Mouse (Mus musculus): ENCODE data around the gene Calcoco1. TPM values are rescaled to one million over a fixed set of nuclear protein-coding genes. Genes with fewer than 3 reads are reported as not detected.

Gene Calcoco1
- polyA plus RNA-seq, 1 experiment from 2014 or later: 12.8 TPM

- Histone ChIP-seq H3K4me1 (replicated peaks) (no peaks in the 10 kb centered on the region), H3K27ac (replicated peaks) (no peak overlapping the region), H3K9me3 (replicated peaks) (no peaks in the 10 kb centered on the region), H3K9ac (no peak overlapping the region), H3K36me3 (replicated peaks) (no peaks in the 10 kb centered on the region), H3K4me3 (replicated peaks) (no peak overlapping the region), H3K27me3 (peaks cover 57% of the 10 kb centered on the region), H3K4me2 (no peak overlapping the region)
- ATAC-seq (ENCODE audit: insufficient read depth): no peak
- 25% methylated on average over 4 of the region's 4 CpGs for WGBS (ENCODE audit: insufficient replicate concordance)
Observed at GRCm38 (mm10) chr15:102685791-102686190, 36.2 kb downstream of the Calcoco1 start.

- Histone ChIP-seq H3K27ac (replicated peaks) (no peak overlapping the region), H3K9ac (no peak overlapping the region), H3K36me3 (replicated peaks) (no peaks in the 10 kb centered on the region), H3K27me3 (peaks cover 48% of the 10 kb centered on the region), H3K4me2 (no peak overlapping the region), H3K4me3 (replicated peaks) (no peak overlapping the region), H3K9me3 (replicated peaks) (no peaks in the 10 kb centered on the region), H3K4me1 (replicated peaks) (no peaks in the 10 kb centered on the region)
- 15% methylated on average over 1 of the region's 1 CpGs for WGBS (ENCODE audit: insufficient replicate concordance)
- no peak for ATAC-seq (ENCODE audit: insufficient read depth)
Observed at GRCm38 (mm10) chr15:102683670-102684069, 38.3 kb downstream of the Calcoco1 start.

- H3K4me1 ChIP-seq (replicated peaks): peaks cover 12% of the 10 kb centered on the region
- 71% methylated on average over 2 of the region's 2 CpGs for WGBS (ENCODE audit: insufficient replicate concordance)
- H3K27ac ChIP-seq (replicated peaks): no peak overlapping the region
- ATAC-seq (ENCODE audit: insufficient read depth): no peak
- H3K36me3 ChIP-seq (replicated peaks): no peaks in the 10 kb centered on the region
- H3K9ac ChIP-seq: no peak overlapping the region
- peaks cover 49% of the 10 kb centered on the region for H3K27me3 ChIP-seq
- no peak overlapping the region for H3K4me3 ChIP-seq (replicated peaks)
- no peak overlapping the region for H3K4me2 ChIP-seq
- no peaks in the 10 kb centered on the region for H3K9me3 ChIP-seq (replicated peaks)
Observed at GRCm38 (mm10) chr15:102676345-102676744, 45.6 kb downstream of the Calcoco1 start.

GRCm38 (mm10) chr15:102673548-102673947 is 48.4 kb downstream of the Calcoco1 start:
- ATAC-seq (ENCODE audit: insufficient read depth): no peak
- peaks cover 30% of the 10 kb centered on the region for H3K4me1 ChIP-seq (replicated peaks)

GRCm38 (mm10) chr15:102672215-102673071 is 49.5 kb downstream of the Calcoco1 start, which contains the start of gene Atp5g2:
Gene Atp5g2, minus strand, starts transcription at chr15:102672352.
- whole genome bisulfite sequencing (ENCODE audit: insufficient replicate concordance): 13% methylated on average over 37 of the region's 37 CpGs
- ATAC-seq (ENCODE audit: insufficient read depth): no peak

More at GRCm38 (mm10) chr15:102673548-102673947, 48.4 kb downstream of the Calcoco1 start:
- Histone ChIP-seq H3K4me2 (peak overlapping the region; percentile 39; the same call in 1 of the 2 replicates), H3K27ac (replicated peaks) (no peak overlapping the region), H3K9me3 (replicated peaks) (no peaks in the 10 kb centered on the region), H3K4me3 (replicated peaks) (no peak overlapping the region), H3K36me3 (replicated peaks) (peaks cover 12% of the 10 kb centered on the region; the same call in 1 of the 2 replicates), H3K27me3 (peaks cover 42% of the 10 kb centered on the region), H3K9ac (no peak overlapping the region)
- 18% methylated on average over 10 of the region's 10 CpGs for WGBS (ENCODE audit: insufficient replicate concordance)

GRCm38 (mm10) chr15:102671721-102672214 is 50.2 kb downstream of the Calcoco1 start:
- ATAC-seq (ENCODE audit: insufficient read depth): no peak
- WGBS (ENCODE audit: insufficient replicate concordance): 1% methylated on average over 33 of the region's 34 CpGs

More at GRCm38 (mm10) chr15:102672215-102673071, 49.5 kb downstream of the Calcoco1 start, which contains the start of gene Atp5g2:
- no peaks in the 10 kb centered on the region for H3K9me3 ChIP-seq (replicated peaks)
- peaks cover 22% of the 10 kb centered on the region for H3K36me3 ChIP-seq (replicated peaks)
- peaks cover 42% of the 10 kb centered on the region for H3K27me3 ChIP-seq
- H3K4me2 ChIP-seq: peak within 1 kb of the TSS; percentile 79
- H3K4me1 ChIP-seq (replicated peaks): peaks cover 30% of the 10 kb centered on the region
- peak within 1 kb of the TSS; percentile 52 for H3K9ac ChIP-seq
- peak within 1 kb of the TSS; percentile 82 for H3K4me3 ChIP-seq (replicated peaks)
- peak within 1 kb of the TSS; percentile 80 for H3K27ac ChIP-seq (replicated peaks)

GRCm38 (mm10) chr15:102670767-102671575 is 51.0 kb downstream of the Calcoco1 start:
- under 1% methylated on average over 53 of the region's 53 CpGs for WGBS (ENCODE audit: insufficient replicate concordance)
- Histone ChIP-seq H3K9me3 (replicated peaks) (no peaks in the 10 kb centered on the region), H3K4me2 (peak overlapping the region; percentile 79), H3K36me3 (replicated peaks) (peaks cover 37% of the 10 kb centered on the region), H3K27ac (replicated peaks) (peak overlapping the region; percentile 81), H3K4me3 (replicated peaks) (peak overlapping the region; percentile 82), H3K9ac (peak overlapping the region; percentile 87), H3K27me3 (peaks cover 42% of the 10 kb centered on the region), H3K4me1 (replicated peaks) (peaks cover 33% of the 10 kb centered on the region)
- peak; percentile 93 for ATAC-seq (ENCODE audit: insufficient read depth)

More at GRCm38 (mm10) chr15:102671721-102672214, 50.2 kb downstream of the Calcoco1 start:
- peaks cover 30% of the 10 kb centered on the region for H3K4me1 ChIP-seq (replicated peaks)
- peaks cover 29% of the 10 kb centered on the region for H3K36me3 ChIP-seq (replicated peaks)
- H3K27ac ChIP-seq (replicated peaks): peak overlapping the region; percentile 80
- H3K9ac ChIP-seq: peak overlapping the region; percentile 52
- H3K27me3 ChIP-seq: peaks cover 42% of the 10 kb centered on the region
- H3K4me3 ChIP-seq (replicated peaks): peak overlapping the region; percentile 82
- H3K9me3 ChIP-seq (replicated peaks): no peaks in the 10 kb centered on the region
- peak overlapping the region; percentile 79 for H3K4me2 ChIP-seq

- 5% methylated on average over 6 of the region's 6 CpGs for WGBS (ENCODE audit: insufficient replicate concordance)
- Histone ChIP-seq H3K36me3 (replicated peaks) (peaks cover 43% of the 10 kb centered on the region), H3K4me1 (replicated peaks) (peaks cover 33% of the 10 kb centered on the region), H3K9me3 (replicated peaks) (no peaks in the 10 kb centered on the region), H3K9ac (peak overlapping the region; percentile 87), H3K27me3 (peaks cover 42% of the 10 kb centered on the region), H3K27ac (replicated peaks) (peak overlapping the region; percentile 81), H3K4me2 (peak overlapping the region; percentile 79), H3K4me3 (replicated peaks) (peak overlapping the region; percentile 82)
- peak; percentile 14; the same call in 1 of the 2 replicates for ATAC-seq (ENCODE audit: insufficient read depth)
Observed at GRCm38 (mm10) chr15:102670281-102670680, 51.7 kb downstream of the Calcoco1 start.

GRCm38 (mm10) chr15:102669571-102669970 is 52.4 kb downstream of the Calcoco1 start:
- Histone ChIP-seq H3K4me2 (peak overlapping the region; percentile 79), H3K4me1 (replicated peaks) (peaks cover 33% of the 10 kb centered on the region), H3K27me3 (peaks cover 36% of the 10 kb centered on the region), H3K27ac (replicated peaks) (no peak overlapping the region), H3K36me3 (replicated peaks) (peaks cover 50% of the 10 kb centered on the region), H3K4me3 (replicated peaks) (peak overlapping the region; percentile 82), H3K9ac (peak overlapping the region; percentile 87; the same call in 1 of the 2 replicates), H3K9me3 (replicated peaks) (no peaks in the 10 kb centered on the region)
- 71% methylated on average over 8 of the region's 8 CpGs for WGBS (ENCODE audit: insufficient replicate concordance)
- no peak for ATAC-seq (ENCODE audit: insufficient read depth)

- Histone ChIP-seq H3K4me3 (replicated peaks) (no peak overlapping the region), H3K27ac (replicated peaks) (no peak overlapping the region), H3K9me3 (replicated peaks) (no peaks in the 10 kb centered on the region), H3K4me1 (replicated peaks) (peaks cover 19% of the 10 kb centered on the region), H3K4me2 (no peak overlapping the region), H3K36me3 (replicated peaks) (peaks cover 86% of the 10 kb centered on the region), H3K9ac (no peak overlapping the region), H3K27me3 (no peaks in the 10 kb centered on the region)
- 29% methylated on average over 4 of the region's 4 CpGs for WGBS (ENCODE audit: insufficient replicate concordance)
- no peak for ATAC-seq (ENCODE audit: insufficient read depth)
Observed at GRCm38 (mm10) chr15:102665494-102665893, 56.5 kb downstream of the Calcoco1 start.

All from liver, embryonic 15.5 days (tissue).